8 mouse cellular contexts compared by ENCODE assay signal in the genomic region with DNA sequence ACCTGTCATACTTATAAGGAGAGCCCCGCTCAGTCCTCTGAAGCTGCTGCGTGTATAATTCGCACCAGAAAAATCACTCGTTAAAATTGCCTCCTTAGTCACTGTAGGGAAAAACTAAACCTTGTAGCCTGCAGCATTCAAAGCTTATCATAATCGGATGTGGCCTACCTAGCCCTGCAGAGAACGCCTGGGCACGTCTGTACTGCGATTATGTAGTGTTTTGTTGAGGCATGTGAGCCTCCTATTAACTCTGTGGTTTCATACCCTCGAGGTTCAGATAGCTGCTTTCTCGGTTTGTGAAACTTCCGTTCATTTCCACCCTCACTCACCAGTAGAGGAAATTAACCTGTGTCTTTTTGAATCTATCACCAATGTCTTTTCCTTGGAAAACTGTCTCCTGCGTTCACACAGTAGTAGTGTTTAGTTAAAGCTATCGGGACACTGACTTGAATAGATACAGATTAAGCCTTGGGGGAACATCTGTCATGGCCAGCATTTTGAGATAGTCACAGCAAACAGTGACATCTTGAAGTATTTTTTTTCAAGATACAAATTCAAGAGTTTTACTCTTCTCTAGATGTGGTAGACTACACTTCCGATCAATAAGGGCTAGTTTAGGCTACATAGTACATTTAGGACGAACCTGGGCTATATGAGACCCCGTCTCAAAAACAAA. TPM values are rescaled to one million over a fixed set of nuclear protein-coding genes. Genes with fewer than 3 reads are reported as not detected.
DNase-seq lines count a peak whose midpoint lies in the region; ATAC-seq and TF ChIP-seq lines count a peak whose summit lies in the region.

No protein-coding gene starts in this region.

- peak overlapping the region; percentile 99 for H3K9ac ChIP-seq in heart, embryonic 13.5 days
- H3K9ac ChIP-seq in embryonic facial prominence, embryonic 15.5 days: peak overlapping the region; percentile 100
- peak overlapping the region; percentile 97 for H3K9ac ChIP-seq in limb, embryonic 12.5 days (replicated peaks)
- peak overlapping the region; percentile 99 for H3K9ac ChIP-seq in neural tube, embryonic 15.5 days (replicated peaks)

- DNase-seq in heart, postnatal 14 days: no peak
- no peak for DNase-seq in cerebellum, postnatal 36 days
- no peak for DNase-seq in cerebellum, adult 9-10 months

- intact Hi-C loops in heart, postnatal 14 days (cut with DNase I): loop anchor here (2.0 kb wide), 2 partner anchors 46 to 110 kb away; a partner anchor contains a TSS

- no peaks in the 10 kb centered on the region for H3K9me3 ChIP-seq in heart, embryonic 13.5 days
- no peaks in the 10 kb centered on the region for H3K9me3 ChIP-seq in embryonic facial prominence, embryonic 15.5 days (replicated peaks)
- H3K9me3 ChIP-seq in limb, embryonic 12.5 days: no peaks in the 10 kb centered on the region
- no peaks in the 10 kb centered on the region for H3K9me3 ChIP-seq in neural tube, embryonic 15.5 days (replicated peaks)

- H3K4me1 ChIP-seq in heart, embryonic 13.5 days: peaks cover 14% of the 10 kb centered on the region
- peaks cover 10% of the 10 kb centered on the region; the same call in 1 of the 2 replicates for H3K4me1 ChIP-seq in embryonic facial prominence, embryonic 15.5 days
- H3K4me1 ChIP-seq in limb, embryonic 12.5 days (replicated peaks): peaks cover 8% of the 10 kb centered on the region
- H3K4me1 ChIP-seq in neural tube, embryonic 15.5 days: peaks cover 12% of the 10 kb centered on the region

- peak overlapping the region; percentile 83 for H3K4me3 ChIP-seq in heart, embryonic 13.5 days
- peak overlapping the region; percentile 75 for H3K4me3 ChIP-seq in C2C12 (ENCODE audit: insufficient read depth, poor library complexity, severe bottlenecking)
- peak overlapping the region; percentile 93 for H3K4me3 ChIP-seq in embryonic facial prominence, embryonic 15.5 days (replicated peaks)
- H3K4me3 ChIP-seq in limb, embryonic 12.5 days (replicated peaks): peak overlapping the region; percentile 87
- H3K4me3 ChIP-seq in neural tube, embryonic 15.5 days (replicated peaks): peak overlapping the region; percentile 98

- H3K27me3 ChIP-seq in heart, embryonic 13.5 days (replicated peaks): no peaks in the 10 kb centered on the region
- H3K27me3 ChIP-seq in C2C12 (ENCODE audit: control insufficient read depth, insufficient read depth, insufficient read length): no peaks in the 10 kb centered on the region
- H3K27me3 ChIP-seq in embryonic facial prominence, embryonic 15.5 days: no peaks in the 10 kb centered on the region
- H3K27me3 ChIP-seq in limb, embryonic 12.5 days: no peaks in the 10 kb centered on the region
- H3K27me3 ChIP-seq in neural tube, embryonic 15.5 days (replicated peaks): no peaks in the 10 kb centered on the region

- peak overlapping the region; percentile 91 for H3K4me2 ChIP-seq in heart, embryonic 13.5 days
- peak overlapping the region; percentile 75 for H3K4me2 ChIP-seq in embryonic facial prominence, embryonic 15.5 days (replicated peaks)
- peak overlapping the region; percentile 72 for H3K4me2 ChIP-seq in limb, embryonic 12.5 days
- peak overlapping the region; percentile 74 for H3K4me2 ChIP-seq in neural tube, embryonic 15.5 days

- H3K79me2 ChIP-seq in C2C12 (ENCODE audit: control insufficient read depth, insufficient read depth): peaks cover 29% of the 10 kb centered on the region

- ATAC-seq in heart, embryonic 13.5 days (ENCODE audit: extremely low read depth, insufficient number of reproducible peaks, low FRiP score, low TSS enrichment): no peak
- no peak for ATAC-seq in embryonic facial prominence, embryonic 15.5 days (ENCODE audit: insufficient number of reproducible peaks, low FRiP score, low TSS enrichment, low read depth)
- ATAC-seq in limb, embryonic 12.5 days (ENCODE audit: insufficient number of reproducible peaks, insufficient read depth, low FRiP score, low TSS enrichment, low read depth): no peak
- ATAC-seq in neural tube, embryonic 15.5 days (ENCODE audit: low FRiP score): no peak

- H3K36me3 ChIP-seq in heart, embryonic 13.5 days: peaks cover 8% of the 10 kb centered on the region
- no peaks in the 10 kb centered on the region for H3K36me3 ChIP-seq in C2C12 (ENCODE audit: control insufficient read depth, insufficient read depth)
- H3K36me3 ChIP-seq in embryonic facial prominence, embryonic 15.5 days: no peaks in the 10 kb centered on the region
- peaks cover 7% of the 10 kb centered on the region for H3K36me3 ChIP-seq in limb, embryonic 12.5 days
- no peaks in the 10 kb centered on the region for H3K36me3 ChIP-seq in neural tube, embryonic 15.5 days

- no peak for TF ChIP-seq CTCF in C2C12 (IDR thresholded peaks at IDR 0.05; ENCODE audit: control insufficient read depth, insufficient read depth, insufficient read length)

- WGBS in heart, embryonic 13.5 days: 27% methylated on average over 16 of the region's 16 CpGs
- 25% methylated on average over 16 of the region's 16 CpGs for WGBS in embryonic facial prominence, embryonic 15.5 days
- 37% methylated on average over 16 of the region's 16 CpGs for WGBS in limb, embryonic 12.5 days
- WGBS in neural tube, embryonic 15.5 days: 39% methylated on average over 16 of the region's 16 CpGs

- peaks cover 6% of the 10 kb centered on the region for H3K79me3 ChIP-seq in C2C12 (ENCODE audit: low read depth)

- peak overlapping the region; percentile 93 for H3K27ac ChIP-seq in heart, embryonic 13.5 days (replicated peaks)
- H3K27ac ChIP-seq in embryonic facial prominence, embryonic 15.5 days (replicated peaks): peak overlapping the region; percentile 91
- H3K27ac ChIP-seq in limb, embryonic 12.5 days: peak overlapping the region; percentile 90
- H3K27ac ChIP-seq in neural tube, embryonic 15.5 days (replicated peaks): peak overlapping the region; percentile 91

- peak overlapping the region; percentile 100 for H3ac ChIP-seq in C2C12 (ENCODE audit: control insufficient read depth, insufficient read length, low read depth)

TF ChIP-seq in C2C12, 6 proteins besides CTCF, POLR2A, EP300 and RAD21:
- TF ChIP-seq CEBPB (IDR thresholded peaks at IDR 0.05; ENCODE audit: low read depth) (no peak), USF1 (IDR thresholded peaks at IDR 0.05; ENCODE audit: low read depth) (no peak), FOSL1 (IDR thresholded peaks at IDR 0.05; ENCODE audit: insufficient read depth, low read length, poor library complexity, severe bottlenecking) (no peak), MYOG (IDR thresholded peaks at IDR 0.05; ENCODE audit: control insufficient read depth, extremely low read depth, insufficient read length) (no peak), MYOD1 (IDR thresholded peaks at IDR 0.05; ENCODE audit: control insufficient read depth, insufficient read length, low read depth) (no peak), MAX (IDR thresholded peaks at IDR 0.05) (no peak)

RNA-seq across cellular contexts. Expression of a gene that starts 0.8 kb away (rescaled TPM):
- polyA plus RNA-seq in heart, embryonic 13.5 days (2015; fragmentation: Nextera tagmentation; extraction: Ambion mirVana): 23.6 and 24.6 TPM in 2 replicates
- 10 to 100 TPM; 16.9 to 17.6 TPM for total RNA-seq in heart, postnatal 14 days (2021)
- polyA plus RNA-seq in C2C12 (2012; fragmentation: generic; extraction: Trizol): 14.4 TPM
- polyA plus RNA-seq in embryonic facial prominence, embryonic 15.5 days (2015; fragmentation: Nextera tagmentation; extraction: Ambion mirVana): 35.8 and 40.2 TPM in 2 replicates
- 43.0 and 48.2 TPM in 2 replicates for polyA plus RNA-seq in limb, embryonic 12.5 days (2016; fragmentation: Nextera tagmentation; extraction: Ambion mirVana)
- polyA plus RNA-seq in neural tube, embryonic 15.5 days (2015; fragmentation: Nextera tagmentation; extraction: Ambion mirVana): 9.3 and 14.9 TPM in 2 replicates

RNA-seq across cellular contexts. Expression of a gene that starts 7.7 kb away (rescaled TPM):
- 0.52 and 0.88 TPM in 2 replicates for polyA plus RNA-seq in heart, embryonic 13.5 days (2015; fragmentation: Nextera tagmentation; extraction: Ambion mirVana)
- total RNA-seq in heart, postnatal 14 days (2021): under 1 TPM in 1 of 2 experiments, not detected in 1; 0.54 TPM
- 0.32 TPM for polyA plus RNA-seq in C2C12 (2012; fragmentation: generic; extraction: Trizol)
- polyA plus RNA-seq in embryonic facial prominence, embryonic 15.5 days (2015; fragmentation: Nextera tagmentation; extraction: Ambion mirVana): 1.7 and 1.8 TPM in 2 replicates
- 0.38 and 0.77 TPM in 2 replicates for polyA plus RNA-seq in limb, embryonic 12.5 days (2016; fragmentation: Nextera tagmentation; extraction: Ambion mirVana)
- 1.4 and 1.5 TPM in 2 replicates for polyA plus RNA-seq in neural tube, embryonic 15.5 days (2015; fragmentation: Nextera tagmentation; extraction: Ambion mirVana)

RNA-seq across cellular contexts. Expression of a gene that starts 20.4 kb away (rescaled TPM):
- polyA plus RNA-seq in heart, embryonic 13.5 days (2015; fragmentation: Nextera tagmentation; extraction: Ambion mirVana): 28.9 and 30.6 TPM in 2 replicates
- total RNA-seq in heart, postnatal 14 days (2021): 10 to 100 TPM; 26.8 to 28.4 TPM
- 31.3 TPM for polyA plus RNA-seq in C2C12 (2012; fragmentation: generic; extraction: Trizol)
- polyA plus RNA-seq in embryonic facial prominence, embryonic 15.5 days (2015; fragmentation: Nextera tagmentation; extraction: Ambion mirVana): 48.9 and 56.3 TPM in 2 replicates
- 72.0 and 75.7 TPM in 2 replicates for polyA plus RNA-seq in limb, embryonic 12.5 days (2016; fragmentation: Nextera tagmentation; extraction: Ambion mirVana)
- polyA plus RNA-seq in neural tube, embryonic 15.5 days (2015; fragmentation: Nextera tagmentation; extraction: Ambion mirVana): 45.3 and 46.5 TPM in 2 replicates

RNA-seq across cellular contexts. Expression of a gene that starts 32.6 kb away (rescaled TPM):
- 0.74 and 1.1 TPM in 2 replicates for polyA plus RNA-seq in heart, embryonic 13.5 days (2015; fragmentation: Nextera tagmentation; extraction: Ambion mirVana)
- under 1 TPM; 0.46 to 0.55 TPM for total RNA-seq in heart, postnatal 14 days (2021)
- 0.16 TPM for polyA plus RNA-seq in C2C12 (2012; fragmentation: generic; extraction: Trizol)
- polyA plus RNA-seq in embryonic facial prominence, embryonic 15.5 days (2015; fragmentation: Nextera tagmentation; extraction: Ambion mirVana): 1.4 TPM in 2 replicates
- 1.3 and 1.6 TPM in 2 replicates for polyA plus RNA-seq in limb, embryonic 12.5 days (2016; fragmentation: Nextera tagmentation; extraction: Ambion mirVana)
- polyA plus RNA-seq in neural tube, embryonic 15.5 days (2015; fragmentation: Nextera tagmentation; extraction: Ambion mirVana): 3.2 and 3.5 TPM in 2 replicates

RNA-seq across cellular contexts. Expression of a gene that starts 37.2 kb away (rescaled TPM):
- polyA plus RNA-seq in heart, embryonic 13.5 days (2015; fragmentation: Nextera tagmentation; extraction: Ambion mirVana): 51.9 and 61.3 TPM in 2 replicates
- 10 to 100 TPM; 57.6 to 66.5 TPM for total RNA-seq in heart, postnatal 14 days (2021)
- polyA plus RNA-seq in C2C12 (2012; fragmentation: generic; extraction: Trizol): 73.5 TPM
- 31.0 and 33.8 TPM in 2 replicates for polyA plus RNA-seq in embryonic facial prominence, embryonic 15.5 days (2015; fragmentation: Nextera tagmentation; extraction: Ambion mirVana)
- 24.1 and 26.9 TPM in 2 replicates for polyA plus RNA-seq in limb, embryonic 12.5 days (2016; fragmentation: Nextera tagmentation; extraction: Ambion mirVana)
- 86.8 and 142 TPM in 2 replicates for polyA plus RNA-seq in neural tube, embryonic 15.5 days (2015; fragmentation: Nextera tagmentation; extraction: Ambion mirVana)
